Mouse (Mus musculus) liver, postnatal 0 days (tissue): Measurements from ENCODE around the gene Zfp773.
"Not testable (repeated sequence)": the region's sequence is repeated elsewhere in the genome, so short reads cannot be mapped to it uniquely, and the experiment has no call there.

Experiments
- CTCF ChIP-seq: sonication (generic); IDR thresholded peaks from 2 replicates; pipeline ENCODE4 v1.5.1; 2016; ENCODE audit warnings: antibody characterized with exemption, low read depth
- EP300 ChIP-seq: IDR thresholded peaks from 2 replicates; pipeline ENCODE4 v1.6.1; 2016; ENCODE audit warnings: antibody characterized with exemption, low read depth, mild to moderate bottlenecking

GRCm38 (mm10) chr7:7130491-7131124 lies 5.9 kb downstream of the Zfp773 start:
- TF ChIP-seq CTCF, EP300: not testable (repeated sequence)
